Mouse (Mus musculus): ENCODE results near the gene Znrd1as. TPM values are rescaled to one million over a fixed set of nuclear protein-coding genes. Genes with fewer than 3 reads are reported as not detected.
A peak's percentile ranks its signal among the peaks of the same experiment; 100 is the strongest.

Gene Znrd1as
- polyA plus RNA-seq, 1 experiment from 2014 or later, result 6.7 TPM

- H3K36me3 ChIP-seq, result peaks cover 34% of the 10 kb centered on the region
- H3K9ac ChIP-seq, result no peak overlapping the region
- H3K27ac ChIP-seq, result no peak overlapping the region
- no peak overlapping the region for H3K4me2 ChIP-seq
- WGBS, result 87% methylated on average over 2 of the region's 2 CpGs
- no peaks in the 10 kb centered on the region for H3K9me3 ChIP-seq
- H3K4me1 ChIP-seq, result peaks cover 15% of the 10 kb centered on the region
- no peaks in the 10 kb centered on the region for H3K27me3 ChIP-seq
- H3K4me3 ChIP-seq, result no peak overlapping the region
- ATAC-seq (ENCODE audit: borderline replicate concordance, extremely low read depth, low FRiP score, low TSS enrichment), result no peak
Observed at GRCm38 (mm10) chr17:36952631-36953030, 5.8 kb upstream of the Znrd1as start.

GRCm38 (mm10) chr17:36953062-36953461 is 5.3 kb upstream of the Znrd1as start:
- 84% methylated on average over 1 of the region's 1 CpGs for WGBS
- Histone ChIP-seq H3K36me3 (peaks cover 34% of the 10 kb centered on the region), H3K27ac (no peak overlapping the region), H3K27me3 (no peaks in the 10 kb centered on the region), H3K4me1 (peaks cover 16% of the 10 kb centered on the region), H3K9ac (no peak overlapping the region), H3K4me3 (no peak overlapping the region), H3K9me3 (no peaks in the 10 kb centered on the region), H3K4me2 (no peak overlapping the region)
- no peak for ATAC-seq (ENCODE audit: borderline replicate concordance, extremely low read depth, low FRiP score, low TSS enrichment)

- no peak for ATAC-seq (ENCODE audit: borderline replicate concordance, extremely low read depth, low FRiP score, low TSS enrichment)
- Histone ChIP-seq H3K4me1 (peaks cover 12% of the 10 kb centered on the region), H3K4me2 (peak overlapping the region; percentile 76), H3K4me3 (peak overlapping the region; percentile 68), H3K27me3 (no peaks in the 10 kb centered on the region), H3K9me3 (no peaks in the 10 kb centered on the region), H3K27ac (peak overlapping the region; percentile 49), H3K9ac (peak overlapping the region; percentile 56), H3K36me3 (peaks cover 18% of the 10 kb centered on the region; the same call in 1 of the 2 replicates)
- 7% methylated on average over 12 of the region's 12 CpGs for WGBS
Observed at GRCm38 (mm10) chr17:36958884-36959283, 492 bp downstream of the Znrd1as start.

- WGBS, result 36% methylated on average over 1 of the region's 1 CpGs
- Histone ChIP-seq H3K27ac (no peak overlapping the region), H3K4me1 (peaks cover 12% of the 10 kb centered on the region), H3K4me3 (no peak overlapping the region), H3K27me3 (no peaks in the 10 kb centered on the region), H3K9me3 (no peaks in the 10 kb centered on the region), H3K36me3 (peaks cover 4% of the 10 kb centered on the region; the same call in 1 of the 2 replicates), H3K4me2 (no peak overlapping the region), H3K9ac (no peak overlapping the region)
- ATAC-seq (ENCODE audit: borderline replicate concordance, extremely low read depth, low FRiP score, low TSS enrichment), result no peak
Observed at GRCm38 (mm10) chr17:36961125-36961524, 2.7 kb downstream of the Znrd1as start.

- H3K4me3 ChIP-seq, result no peak overlapping the region
- no peak overlapping the region for H3K4me2 ChIP-seq
- no peaks in the 10 kb centered on the region for H3K27me3 ChIP-seq
- no peaks in the 10 kb centered on the region for H3K4me1 ChIP-seq
- no peak for ATAC-seq (ENCODE audit: borderline replicate concordance, extremely low read depth, low FRiP score, low TSS enrichment)
- H3K36me3 ChIP-seq, result no peaks in the 10 kb centered on the region
- H3K27ac ChIP-seq, result no peak overlapping the region
- no peaks in the 10 kb centered on the region for H3K9me3 ChIP-seq
- 78% methylated on average over 1 of the region's 1 CpGs for WGBS
- no peak overlapping the region for H3K9ac ChIP-seq
Observed at GRCm38 (mm10) chr17:36966875-36967274, 8.5 kb downstream of the Znrd1as start.

GRCm38 (mm10) chr17:36970316-36970890 is 12.0 kb downstream of the Znrd1as start:
- Histone ChIP-seq H3K4me3 (no peak overlapping the region), H3K27ac (no peak overlapping the region), H3K9me3 (no peaks in the 10 kb centered on the region), H3K9ac (no peak overlapping the region), H3K27me3 (no peaks in the 10 kb centered on the region), H3K4me2 (no peak overlapping the region), H3K36me3 (no peaks in the 10 kb centered on the region), H3K4me1 (no peaks in the 10 kb centered on the region)
- 65% methylated on average over 14 of the region's 14 CpGs for WGBS
- no peak for ATAC-seq (ENCODE audit: borderline replicate concordance, extremely low read depth, low FRiP score, low TSS enrichment)

- H3K4me1 ChIP-seq, result no peaks in the 10 kb centered on the region
- ATAC-seq (ENCODE audit: borderline replicate concordance, extremely low read depth, low FRiP score, low TSS enrichment), result no peak
- H3K4me2 ChIP-seq, result no peak overlapping the region
- no peaks in the 10 kb centered on the region for H3K27me3 ChIP-seq
- no peak overlapping the region for H3K27ac ChIP-seq
- H3K9ac ChIP-seq, result no peak overlapping the region
- no peaks in the 10 kb centered on the region for H3K9me3 ChIP-seq
- no peak overlapping the region for H3K4me3 ChIP-seq
- 78% methylated on average over 6 of the region's 6 CpGs for WGBS
- H3K36me3 ChIP-seq, result no peaks in the 10 kb centered on the region
Observed at GRCm38 (mm10) chr17:36971172-36971850, 12.9 kb downstream of the Znrd1as start.

- Histone ChIP-seq H3K9me3 (no peaks in the 10 kb centered on the region), H3K9ac (no peak overlapping the region), H3K27ac (no peak overlapping the region), H3K4me3 (no peak overlapping the region), H3K36me3 (no peaks in the 10 kb centered on the region), H3K27me3 (no peaks in the 10 kb centered on the region), H3K4me2 (no peak overlapping the region), H3K4me1 (no peaks in the 10 kb centered on the region)
- 67% methylated on average over 3 of the region's 3 CpGs for WGBS
- no peak for ATAC-seq (ENCODE audit: borderline replicate concordance, extremely low read depth, low FRiP score, low TSS enrichment)
Observed at GRCm38 (mm10) chr17:36972791-36973190, 14.4 kb downstream of the Znrd1as start.

GRCm38 (mm10) chr17:36973271-36973787 is 14.9 kb downstream of the Znrd1as start:
- Histone ChIP-seq H3K9me3 (no peaks in the 10 kb centered on the region), H3K4me1 (no peaks in the 10 kb centered on the region), H3K36me3 (no peaks in the 10 kb centered on the region), H3K4me3 (no peak overlapping the region), H3K27ac (no peak overlapping the region), H3K27me3 (no peaks in the 10 kb centered on the region), H3K4me2 (no peak overlapping the region), H3K9ac (no peak overlapping the region)
- 65% methylated on average over 8 of the region's 8 CpGs for WGBS
- no peak for ATAC-seq (ENCODE audit: borderline replicate concordance, extremely low read depth, low FRiP score, low TSS enrichment)

GRCm38 (mm10) chr17:36981221-36981813 is 22.9 kb downstream of the Znrd1as start, which contains the start of gene 2410137M14Rik:
TSS of gene 2410137M14Rik (minus strand) at chr17:36981237.
- no peak for ATAC-seq (ENCODE audit: borderline replicate concordance, extremely low read depth, low FRiP score, low TSS enrichment)
- H3K4me3 ChIP-seq, result peak within 1 kb of the TSS; percentile 7; the same call in 1 of the 2 replicates
- H3K4me1 ChIP-seq, result peaks cover 10% of the 10 kb centered on the region; the same call in 1 of the 2 replicates
- peak within 1 kb of the TSS; percentile 45 for H3K4me2 ChIP-seq
- H3K27me3 ChIP-seq, result no peaks in the 10 kb centered on the region; the same call in 1 of the 2 replicates
- H3K36me3 ChIP-seq, result no peaks in the 10 kb centered on the region
- 0 out of 2 replicates have a peak within 1 kb of the TSS, but pooled peaks have one; percentile 69 for H3K27ac ChIP-seq
- no peak within 1 kb of the TSS for H3K9ac ChIP-seq
- WGBS, result 9% methylated on average over 18 of the region's 18 CpGs
- no peaks in the 10 kb centered on the region for H3K9me3 ChIP-seq

- no peak for ATAC-seq (ENCODE audit: borderline replicate concordance, extremely low read depth, low FRiP score, low TSS enrichment)
- Histone ChIP-seq H3K9ac (no peak overlapping the region), H3K27ac (0 out of 2 replicates have a peak overlapping the region, but pooled peaks have one; percentile 69), H3K9me3 (no peaks in the 10 kb centered on the region), H3K4me2 (peak overlapping the region; percentile 45; the same call in 1 of the 2 replicates), H3K36me3 (no peaks in the 10 kb centered on the region), H3K4me3 (no peak overlapping the region), H3K4me1 (peaks cover 10% of the 10 kb centered on the region; the same call in 1 of the 2 replicates), H3K27me3 (no peaks in the 10 kb centered on the region; the same call in 1 of the 2 replicates)
- 3% methylated on average over 4 of the region's 4 CpGs for WGBS
Observed at GRCm38 (mm10) chr17:36981845-36982244, 23.5 kb downstream of the Znrd1as start.
